Mouse (Mus musculus): ENCODE data around the gene Paxx.

- TF ChIP-seq POLR2A (IDR thresholded peaks at IDR 0.05; ENCODE audit: borderline replicate concordance, insufficient read depth, low read length) (no peak), CTCF (IDR thresholded peaks at IDR 0.05; ENCODE audit: borderline replicate concordance, insufficient read depth, low read depth, low read length) (no peak)
Measured at GRCm38 (mm10) chr2:25442682-25443081, 18.2 kb downstream of the Paxx start.

Data from cerebellum, adult 2 months (tissue).